Mouse (Mus musculus): ENCODE measurements around the gene Cd200r3.

DNA sequence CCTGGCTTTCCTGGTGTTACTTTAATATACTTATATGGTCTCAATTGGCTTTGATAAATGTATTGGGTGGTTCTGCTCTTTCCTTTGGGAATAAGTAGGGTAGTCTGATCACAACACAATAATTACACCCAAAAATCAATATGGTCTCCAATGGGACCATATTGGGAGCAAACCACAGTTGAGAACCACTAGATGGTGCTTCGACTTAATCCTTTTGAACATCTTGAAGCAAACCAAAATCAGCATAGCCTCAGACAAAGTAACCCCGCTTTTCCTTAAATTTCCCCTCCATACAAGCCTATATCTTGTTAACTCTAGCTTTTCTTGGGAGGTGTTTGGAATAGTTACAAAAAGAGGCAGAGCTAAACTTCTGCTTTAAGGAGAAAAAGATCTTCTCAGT is 18.8 kb downstream of the Cd200r3 start:
- TF ChIP-seq CTCF (IDR thresholded peaks at IDR 0.05; ENCODE audit: low read depth, low read length) (no peak), POLR2A (IDR thresholded peaks at IDR 0.05; ENCODE audit: insufficient read depth, low read length) (no peak)
